Mouse (Mus musculus) CH12.LX (cell line): ENCODE results near the gene Rho. TPM values are rescaled to one million over a fixed set of nuclear protein-coding genes. Genes with fewer than 3 reads are reported as not detected.

Source experiments
- DNase-seq: peaks from one replicate; pipeline ENCODE4 v3.0.0-alpha.2; 2013; ENCODE audit errors: extremely low read depth
- H3K27ac ChIP-seq: 2 replicates; pipeline ENCODE4 v1.5.1; 2012; ENCODE audit warnings: low read depth, mild to moderate bottlenecking, control low read depth, moderate library complexity; ENCODE audit not compliant: insufficient read depth
- H3K27me3 ChIP-seq: replicated peaks from 2 replicates; pipeline ENCODE3; 2012; ENCODE audit warnings: inconsistent platforms
- H3K36me3 ChIP-seq, 2 experiments: replicated peaks in 1 of 2; 2 replicates each; pipeline versions ENCODE3 to v1.6.1; 2012; ENCODE audit warnings: inconsistent platforms in 1 of 2, low read length in 1 of 2, mild to moderate bottlenecking in 1 of 2, mixed read lengths in 1 of 2, moderate library complexity in 1 of 2; ENCODE audit not compliant: control insufficient read depth in 1 of 2, insufficient read depth in 1 of 2
- H3K4me1 ChIP-seq, 2 experiments: 2 replicates each; pipeline ENCODE4 v1.6.1; 2012; ENCODE audit warnings: inconsistent platforms in 1 of 2, moderate library complexity in 1 of 2; ENCODE audit not compliant: insufficient read depth in 2 of 2, control insufficient read depth in 1 of 2
- H3K4me2 ChIP-seq: 2 replicates; pipeline ENCODE4 v1.6.1; 2012; ENCODE audit warnings: low read depth, mild to moderate bottlenecking, control low read depth; ENCODE audit not compliant: poor library complexity, insufficient read depth, severe bottlenecking
- H3K4me3 ChIP-seq, 3 experiments: fragments of 150-350 bp in 1 of 3; sonication (generic) in 1 of 3; replicated peaks in 1 of 3; 2 replicates each; pipeline versions ENCODE3 to v1.5.1; 2011 to 2012; ENCODE audit warnings: low read depth in 2 of 3, low read length in 2 of 3, mild to moderate bottlenecking in 2 of 3, moderate library complexity in 2 of 3, control low read depth in 1 of 3, improper control_type of control experiment in 1 of 3, inconsistent platforms in 1 of 3, mixed read lengths in 1 of 3; ENCODE audit not compliant: poor library complexity in 1 of 3
- H3K79me2 ChIP-seq: replicated peaks from 2 replicates; pipeline ENCODE4 v1.6.1; 2012; ENCODE audit warnings: mild to moderate bottlenecking, moderate library complexity; ENCODE audit not compliant: control insufficient read depth, poor library complexity, insufficient read depth, severe bottlenecking; ENCODE audit errors: extremely low read depth
- H3K9ac ChIP-seq: 2 replicates; pipeline ENCODE4 v1.6.1; 2012; ENCODE audit warnings: low read depth, mild to moderate bottlenecking, control low read depth, moderate library complexity; ENCODE audit not compliant: insufficient read depth
- H3K9me3 ChIP-seq: replicated peaks from 2 replicates; pipeline ENCODE3; 2012; ENCODE audit warnings: low read length, inconsistent platforms, mixed read lengths
- BHLHE40 ChIP-seq: IDR thresholded peaks from 2 replicates; pipeline ENCODE4 v1.6.1; 2011; ENCODE audit warnings: mild to moderate bottlenecking, low read depth, low read length, improper control_type of control experiment
- CHD1 ChIP-seq: IDR thresholded peaks from 2 replicates; pipeline ENCODE4 v1.6.1; 2012; ENCODE audit warnings: low read depth, low read length, improper control_type of control experiment, inconsistent platforms
- CHD2 ChIP-seq: IDR thresholded peaks from 2 replicates; pipeline ENCODE4 v1.6.1; 2011; ENCODE audit warnings: low read length, improper control_type of control experiment
- EP300 ChIP-seq: IDR thresholded peaks from 2 replicates; pipeline ENCODE4 v1.6.1; 2011; ENCODE audit warnings: low read length, improper control_type of control experiment
- GABPA ChIP-seq: IDR thresholded peaks from 2 replicates; pipeline ENCODE4 v1.6.1; 2012; ENCODE audit warnings: low read depth, low read length, improper control_type of control experiment, inconsistent platforms; ENCODE audit not compliant: insufficient replicate concordance
- HCFC1 ChIP-seq: IDR thresholded peaks from 2 replicates; pipeline ENCODE4 v1.6.1; 2012; ENCODE audit warnings: low read depth, mild to moderate bottlenecking, inconsistent platforms, low read length, improper control_type of control experiment
- IRF4 ChIP-seq: IDR thresholded peaks from 2 replicates; pipeline ENCODE4 v1.6.1; 2014; ENCODE audit warnings: low read depth, mild to moderate bottlenecking, inconsistent platforms, low read length, improper control_type of control experiment
- JUN ChIP-seq: IDR thresholded peaks from 2 replicates; pipeline ENCODE4 v1.6.1; 2011; ENCODE audit warnings: low read depth, mild to moderate bottlenecking, low read length, improper control_type of control experiment, moderate library complexity; ENCODE audit not compliant: insufficient read depth
- KAT2A ChIP-seq: IDR thresholded peaks from 2 replicates; pipeline ENCODE4 v1.6.1; 2012; ENCODE audit warnings: low read length, improper control_type of control experiment, inconsistent platforms; ENCODE audit not compliant: insufficient replicate concordance
- MAFK ChIP-seq: IDR thresholded peaks from 2 replicates; pipeline ENCODE4 v1.6.1; 2011; ENCODE audit warnings: low read length, improper control_type of control experiment; ENCODE audit not compliant: insufficient replicate concordance
- MAX ChIP-seq: IDR thresholded peaks from 2 replicates; pipeline ENCODE4 v1.6.1; 2011; ENCODE audit warnings: low read length, improper control_type of control experiment
- MAZ ChIP-seq: IDR thresholded peaks from 2 replicates; pipeline ENCODE4 v1.6.1; 2012; ENCODE audit warnings: low read depth, mild to moderate bottlenecking, inconsistent platforms, low read length, improper control_type of control experiment, moderate library complexity
- MYC ChIP-seq: IDR thresholded peaks from 2 replicates; pipeline ENCODE4 v1.6.1; 2011; ENCODE audit warnings: low read depth, mild to moderate bottlenecking, improper control_type of control experiment, low read length
- NELFE ChIP-seq: IDR thresholded peaks from 2 replicates; pipeline ENCODE4 v1.6.1; 2011; ENCODE audit warnings: low read depth, low read length, improper control_type of control experiment
- POLR2A ChIP-seq: IDR thresholded peaks from 2 replicates; pipeline ENCODE4 v1.6.1; 2011; ENCODE audit warnings: low read depth, mild to moderate bottlenecking, improper control_type of control experiment, low read length
- POLR2AphosphoS2 ChIP-seq: IDR thresholded peaks from 2 replicates; pipeline ENCODE4 v1.6.1; 2011; ENCODE audit warnings: low read depth, low read length, improper control_type of control experiment
- SIN3A ChIP-seq: IDR thresholded peaks from 2 replicates; pipeline ENCODE4 v1.6.1; 2012; ENCODE audit warnings: low read length, improper control_type of control experiment, inconsistent platforms
- SMC3 ChIP-seq: IDR thresholded peaks from 2 replicates; pipeline ENCODE4 v1.6.1; 2011; ENCODE audit warnings: low read depth, low read length, improper control_type of control experiment
- TBP ChIP-seq: conservative IDR thresholded peaks from 2 replicates; pipeline ENCODE4 v1.6.1; 2011; ENCODE audit warnings: low read depth, low read length, improper control_type of control experiment
- TCF12 ChIP-seq: IDR thresholded peaks from 2 replicates; pipeline ENCODE4 v1.6.1; 2014; ENCODE audit warnings: low read depth, mild to moderate bottlenecking, inconsistent platforms, low read length, improper control_type of control experiment
- UBTF ChIP-seq: IDR thresholded peaks from 2 replicates; pipeline ENCODE4 v1.6.1; 2012; ENCODE audit warnings: low read depth, mild to moderate bottlenecking, inconsistent platforms, low read length, improper control_type of control experiment, moderate library complexity
- USF1 ChIP-seq: IDR thresholded peaks from 2 replicates; pipeline ENCODE4 v1.6.1; 2014; ENCODE audit warnings: low read depth, mild to moderate bottlenecking, inconsistent platforms, low read length, improper control_type of control experiment
- USF2 ChIP-seq: conservative IDR thresholded peaks from 2 replicates; pipeline ENCODE4 v1.6.1; 2011; ENCODE audit warnings: low read depth, low read length, improper control_type of control experiment
- ZKSCAN1 ChIP-seq: IDR thresholded peaks from 2 replicates; pipeline ENCODE4 v1.6.1; 2012; ENCODE audit warnings: low read depth, inconsistent platforms, low read length, improper control_type of control experiment, borderline replicate concordance
- ZNF384 ChIP-seq: IDR thresholded peaks from 2 replicates; pipeline ENCODE4 v1.6.1; 2012; ENCODE audit warnings: low read depth, low read length, improper control_type of control experiment, inconsistent platforms
- dilution Hi-C: fragments of 300-500 bp; cut with MboI; formaldehyde crosslinking; loops from 2 replicates; pipeline ENCODE4 v1.14.3; 2020; ENCODE audit warnings: low sequenced_read_pairs; ENCODE audit not compliant: extremely low pct_unique_long_range_greater_than_20kb, extremely low pct_ligation_motif_present
- in situ Hi-C: fragments of 300-500 bp; cut with MboI; formaldehyde crosslinking; loops from 3 replicates; pipeline ENCODE4 v1.14.3; 2019; ENCODE audit warnings: low sequenced_read_pairs, low pct_ligation_motif_present, low pct_unique_long_range_greater_than_20kb, mixed read lengths
- polyA plus RNA-seq: library from polyadenylated mRNA; unstranded; fragments of >175 nt; gene quantifications from 2 replicates; pipeline ENCODE4 v1.2.1, GENCODE M21; 2012; ENCODE audit warnings: low read depth; ENCODE audit not compliant: insufficient read length
- total RNA-seq, 2 experiments: library from RNA; depleted of rRNA; stranded (reverse); fragments of 300-350 nt in 1 of 2; fragments of >200 nt in 1 of 2; gene quantifications; 2 replicates each; pipeline ENCODE4 v1.2.3; 2012 to 2014

The Rho gene
- total and polyA plus RNA-seq, 3 experiments: 0.04 TPM; not detected in 1

- TF ChIP-seq UBTF (no peak), GABPA (no peak), TCF12 (no peak), ZKSCAN1 (no peak), MYC (no peak), MAZ (no peak), MAFK (no peak), ZNF384 (no peak), HCFC1 (no peak), KAT2A (no peak), JUN (no peak), POLR2AphosphoS2 (no peak), EP300 (no peak), USF1 (no peak), SMC3 (no peak), NELFE (no peak), USF2 (no peak), TBP (no peak), IRF4 (no peak), MAX (no peak)
- H3K36me3 ChIP-seq: peaks cover 49 to 66% of the 10 kb centered on the region in 2 experiments
- dilution Hi-C loops: no loop called here
- peaks cover 5% of the 10 kb centered on the region for H3K9me3 ChIP-seq
- in situ Hi-C loops: no loop called here
- no peak overlapping the region for H3K9ac ChIP-seq
- H3K4me3 ChIP-seq: no peak overlapping the region
- H3K4me2 ChIP-seq: no peak overlapping the region
- H3K4me1 ChIP-seq: peaks cover 10 to 49% of the 10 kb centered on the region in 2 experiments
- H3K27ac ChIP-seq: no peak overlapping the region
- H3K79me2 ChIP-seq: no peaks in the 10 kb centered on the region
- no peak for DNase-seq
- no peaks in the 10 kb centered on the region for H3K27me3 ChIP-seq
Measured at GRCm38 (mm10) chr6:115954506-115955074, 23.0 kb downstream of the Rho start.

- no peak overlapping the region for H3K4me2 ChIP-seq
- H3K36me3 ChIP-seq: peaks cover 54 to 72% of the 10 kb centered on the region in 2 experiments
- H3K4me3 ChIP-seq: no peak overlapping the region
- dilution Hi-C loops: no loop called here
- no peak for TF ChIP-seq MAZ
- TF ChIP-seq IRF4: no peak
- no peak for TF ChIP-seq POLR2A
- TF ChIP-seq MAX: no peak
- TF ChIP-seq CHD2: no peak
- no peak for TF ChIP-seq ZKSCAN1
- TF ChIP-seq TCF12: no peak
- TF ChIP-seq CHD1: no peak
- no peak for TF ChIP-seq USF2
- TF ChIP-seq SIN3A: no peak
- TF ChIP-seq BHLHE40: no peak
- H3K9me3 ChIP-seq: peaks cover 5% of the 10 kb centered on the region
- in situ Hi-C loops: no loop called here
- peaks cover 13 to 53% of the 10 kb centered on the region in 2 experiments for H3K4me1 ChIP-seq
- H3K9ac ChIP-seq: no peak overlapping the region
- H3K79me2 ChIP-seq: no peaks in the 10 kb centered on the region
- H3K27ac ChIP-seq: no peak overlapping the region
- DNase-seq: no peak
- no peaks in the 10 kb centered on the region for H3K27me3 ChIP-seq
Measured at GRCm38 (mm10) chr6:115955169-115955568, 23.6 kb downstream of the Rho start.
